Mouse (Mus musculus): ENCODE data around the gene Erfe.

- TF ChIP-seq CTCF (IDR thresholded peaks at IDR 0.05; ENCODE audit: borderline replicate concordance, control insufficient read depth, extremely low read depth, insufficient read depth, low read length, poor library complexity): no peak
- TF ChIP-seq POLR2A (IDR thresholded peaks at IDR 0.05; ENCODE audit: control insufficient read depth, extremely low read depth, insufficient read depth, low read length, poor library complexity): no peak
Observed at GRCm38 (mm10) chr1:91397927-91398259, 31.7 kb downstream of the Erfe start.
